Mouse (Mus musculus): ENCODE data around the gene Chd2.

DNA sequence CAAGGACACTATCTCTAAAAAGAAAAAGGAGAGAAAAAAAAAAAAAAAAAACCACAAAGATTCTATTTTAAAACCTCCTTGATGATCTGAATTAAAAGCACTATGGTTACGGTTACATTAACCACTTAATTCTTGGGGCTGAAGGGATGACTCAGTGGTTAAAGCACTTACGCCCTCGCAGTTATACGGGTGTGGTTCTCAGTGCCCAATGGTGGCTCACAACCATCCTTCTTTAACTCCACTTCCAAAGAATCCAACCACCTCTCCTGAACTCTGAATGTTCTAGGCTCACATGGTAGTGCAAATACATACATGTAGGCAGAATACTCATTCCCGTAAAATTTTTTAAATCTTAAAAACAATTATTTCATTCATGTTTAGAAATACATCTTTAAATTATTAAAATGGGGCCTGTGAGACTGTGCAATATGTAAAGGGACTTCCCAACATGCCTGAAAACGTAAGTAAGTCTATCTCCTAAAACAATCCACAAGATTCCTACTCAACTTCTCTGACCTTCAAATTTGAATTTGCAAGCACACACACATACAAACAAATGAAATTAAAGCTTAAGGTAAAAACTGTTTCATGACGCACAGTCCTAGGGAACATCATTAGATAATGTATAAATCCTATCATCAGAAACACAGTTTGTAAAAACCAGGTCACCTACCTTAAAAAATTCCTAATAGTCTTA, 10.6 kb upstream of the Chd2 start:
- TF ChIP-seq CTCF (IDR thresholded peaks at IDR 0.05; ENCODE audit: low read depth), result no peak
- TF ChIP-seq EP300 (optimal IDR thresholded peaks at IDR 0.05), result no peak

All from stomach, postnatal 0 days (tissue).